Mouse (Mus musculus) CH12.LX (cell line): ENCODE measurements around the gene Il34. TPM values are rescaled to one million over a fixed set of nuclear protein-coding genes. Genes with fewer than 3 reads are reported as not detected.

Experiments used
- DNase-seq: peaks from one replicate; pipeline ENCODE4 v3.0.0-alpha.2; 2013; ENCODE audit errors: extremely low read depth
- H3K27ac ChIP-seq: 2 replicates; pipeline ENCODE4 v1.5.1; 2012; ENCODE audit warnings: low read depth, mild to moderate bottlenecking, control low read depth, moderate library complexity; ENCODE audit not compliant: insufficient read depth
- H3K27me3 ChIP-seq: replicated peaks from 2 replicates; pipeline ENCODE3; 2012; ENCODE audit warnings: inconsistent platforms
- H3K36me3 ChIP-seq, 2 experiments: replicated peaks in 1 of 2; 2 replicates each; pipeline versions ENCODE3 to v1.6.1; 2012; ENCODE audit warnings: inconsistent platforms in 1 of 2, low read length in 1 of 2, mild to moderate bottlenecking in 1 of 2, mixed read lengths in 1 of 2, moderate library complexity in 1 of 2; ENCODE audit not compliant: control insufficient read depth in 1 of 2, insufficient read depth in 1 of 2
- H3K4me1 ChIP-seq, 2 experiments: 2 replicates each; pipeline ENCODE4 v1.6.1; 2012; ENCODE audit warnings: inconsistent platforms in 1 of 2, moderate library complexity in 1 of 2; ENCODE audit not compliant: insufficient read depth in 2 of 2, control insufficient read depth in 1 of 2
- H3K4me2 ChIP-seq: 2 replicates; pipeline ENCODE4 v1.6.1; 2012; ENCODE audit warnings: low read depth, mild to moderate bottlenecking, control low read depth; ENCODE audit not compliant: poor library complexity, insufficient read depth, severe bottlenecking
- H3K4me3 ChIP-seq, 3 experiments: fragments of 150-350 bp in 1 of 3; sonication (generic) in 1 of 3; replicated peaks in 1 of 3; 2 replicates each; pipeline versions ENCODE3 to v1.5.1; 2011 to 2012; ENCODE audit warnings: low read depth in 2 of 3, low read length in 2 of 3, mild to moderate bottlenecking in 2 of 3, moderate library complexity in 2 of 3, control low read depth in 1 of 3, improper control_type of control experiment in 1 of 3, inconsistent platforms in 1 of 3, mixed read lengths in 1 of 3; ENCODE audit not compliant: poor library complexity in 1 of 3
- H3K79me2 ChIP-seq: replicated peaks from 2 replicates; pipeline ENCODE4 v1.6.1; 2012; ENCODE audit warnings: mild to moderate bottlenecking, moderate library complexity; ENCODE audit not compliant: control insufficient read depth, poor library complexity, insufficient read depth, severe bottlenecking; ENCODE audit errors: extremely low read depth
- H3K9ac ChIP-seq: 2 replicates; pipeline ENCODE4 v1.6.1; 2012; ENCODE audit warnings: low read depth, mild to moderate bottlenecking, control low read depth, moderate library complexity; ENCODE audit not compliant: insufficient read depth
- H3K9me3 ChIP-seq: replicated peaks from 2 replicates; pipeline ENCODE3; 2012; ENCODE audit warnings: low read length, inconsistent platforms, mixed read lengths
- BHLHE40 ChIP-seq: IDR thresholded peaks from 2 replicates; pipeline ENCODE4 v1.6.1; 2011; ENCODE audit warnings: mild to moderate bottlenecking, low read depth, low read length, improper control_type of control experiment
- CHD2 ChIP-seq: IDR thresholded peaks from 2 replicates; pipeline ENCODE4 v1.6.1; 2011; ENCODE audit warnings: low read length, improper control_type of control experiment
- E2F4 ChIP-seq: IDR thresholded peaks from 2 replicates; pipeline ENCODE4 v1.6.1; 2011; ENCODE audit warnings: low read depth, low read length, improper control_type of control experiment; ENCODE audit not compliant: insufficient replicate concordance
- EP300 ChIP-seq: IDR thresholded peaks from 2 replicates; pipeline ENCODE4 v1.6.1; 2011; ENCODE audit warnings: low read length, improper control_type of control experiment
- ETS1 ChIP-seq: conservative IDR thresholded peaks from 2 replicates; pipeline ENCODE4 v1.6.1; 2012; ENCODE audit warnings: low read depth, mild to moderate bottlenecking, inconsistent platforms, low read length, improper control_type of control experiment, moderate library complexity
- GABPA ChIP-seq: IDR thresholded peaks from 2 replicates; pipeline ENCODE4 v1.6.1; 2012; ENCODE audit warnings: low read depth, low read length, improper control_type of control experiment, inconsistent platforms; ENCODE audit not compliant: insufficient replicate concordance
- JUND ChIP-seq: conservative IDR thresholded peaks from 2 replicates; pipeline ENCODE4 v1.6.1; 2011; ENCODE audit warnings: low read depth, low read length, improper control_type of control experiment
- KAT2A ChIP-seq: IDR thresholded peaks from 2 replicates; pipeline ENCODE4 v1.6.1; 2012; ENCODE audit warnings: low read length, improper control_type of control experiment, inconsistent platforms; ENCODE audit not compliant: insufficient replicate concordance
- MAZ ChIP-seq: IDR thresholded peaks from 2 replicates; pipeline ENCODE4 v1.6.1; 2012; ENCODE audit warnings: low read depth, mild to moderate bottlenecking, inconsistent platforms, low read length, improper control_type of control experiment, moderate library complexity
- NELFE ChIP-seq: IDR thresholded peaks from 2 replicates; pipeline ENCODE4 v1.6.1; 2011; ENCODE audit warnings: low read depth, low read length, improper control_type of control experiment
- POLR2AphosphoS2 ChIP-seq: IDR thresholded peaks from 2 replicates; pipeline ENCODE4 v1.6.1; 2011; ENCODE audit warnings: low read depth, low read length, improper control_type of control experiment
- SIN3A ChIP-seq: IDR thresholded peaks from 2 replicates; pipeline ENCODE4 v1.6.1; 2012; ENCODE audit warnings: low read length, improper control_type of control experiment, inconsistent platforms
- TBP ChIP-seq: conservative IDR thresholded peaks from 2 replicates; pipeline ENCODE4 v1.6.1; 2011; ENCODE audit warnings: low read depth, low read length, improper control_type of control experiment
- TCF12 ChIP-seq: IDR thresholded peaks from 2 replicates; pipeline ENCODE4 v1.6.1; 2014; ENCODE audit warnings: low read depth, mild to moderate bottlenecking, inconsistent platforms, low read length, improper control_type of control experiment
- UBTF ChIP-seq: IDR thresholded peaks from 2 replicates; pipeline ENCODE4 v1.6.1; 2012; ENCODE audit warnings: low read depth, mild to moderate bottlenecking, inconsistent platforms, low read length, improper control_type of control experiment, moderate library complexity
- USF1 ChIP-seq: IDR thresholded peaks from 2 replicates; pipeline ENCODE4 v1.6.1; 2014; ENCODE audit warnings: low read depth, mild to moderate bottlenecking, inconsistent platforms, low read length, improper control_type of control experiment
- USF2 ChIP-seq: conservative IDR thresholded peaks from 2 replicates; pipeline ENCODE4 v1.6.1; 2011; ENCODE audit warnings: low read depth, low read length, improper control_type of control experiment
- ZC3H11A ChIP-seq: IDR thresholded peaks from 2 replicates; pipeline ENCODE4 v1.6.1; 2012; ENCODE audit warnings: low read depth, mild to moderate bottlenecking, inconsistent platforms, low read length, improper control_type of control experiment
- ZKSCAN1 ChIP-seq: IDR thresholded peaks from 2 replicates; pipeline ENCODE4 v1.6.1; 2012; ENCODE audit warnings: low read depth, inconsistent platforms, low read length, improper control_type of control experiment, borderline replicate concordance
- ZMIZ1 ChIP-seq: IDR thresholded peaks from 2 replicates; pipeline ENCODE4 v1.6.1; 2012; ENCODE audit warnings: low read depth, mild to moderate bottlenecking, inconsistent platforms, low read length, improper control_type of control experiment
- dilution Hi-C: fragments of 300-500 bp; cut with MboI; formaldehyde crosslinking; loops from 2 replicates; pipeline ENCODE4 v1.14.3; 2020; ENCODE audit warnings: low sequenced_read_pairs; ENCODE audit not compliant: extremely low pct_unique_long_range_greater_than_20kb, extremely low pct_ligation_motif_present
- in situ Hi-C: fragments of 300-500 bp; cut with MboI; formaldehyde crosslinking; loops from 3 replicates; pipeline ENCODE4 v1.14.3; 2019; ENCODE audit warnings: low sequenced_read_pairs, low pct_ligation_motif_present, low pct_unique_long_range_greater_than_20kb, mixed read lengths
- polyA plus RNA-seq: library from polyadenylated mRNA; unstranded; fragments of >175 nt; gene quantifications from 2 replicates; pipeline ENCODE4 v1.2.1, GENCODE M21; 2012; ENCODE audit warnings: low read depth; ENCODE audit not compliant: insufficient read length
- total RNA-seq, 2 experiments: library from RNA; depleted of rRNA; stranded (reverse); fragments of 300-350 nt in 1 of 2; fragments of >200 nt in 1 of 2; gene quantifications; 2 replicates each; pipeline ENCODE4 v1.2.3; 2012 to 2014

Il34 gene
- total RNA-seq (2012; rRNA removed) (0.21 TPM in 1 of 2 replicates, not detected in the other), total RNA-seq (2014; rRNA removed) (not detected in 2 replicates), polyA plus RNA-seq (not detected in 2 replicates)

- peaks cover 3 to 47% of the 10 kb centered on the region in 2 experiments for H3K4me1 ChIP-seq
- H3K9me3 ChIP-seq: no peaks in the 10 kb centered on the region
- in situ Hi-C loops: no loop called here
- dilution Hi-C loops: no loop called here
- no peak within 1 kb of the TSS for H3K9ac ChIP-seq
- no peaks in the 10 kb centered on the region for H3K27me3 ChIP-seq
- no peak for DNase-seq
- no peaks in the 10 kb centered on the region for H3K79me2 ChIP-seq
- no peak for TF ChIP-seq SIN3A
- 0 out of 2 replicates have a peak, but pooled peaks have one; percentile 2 for TF ChIP-seq TCF12
- TF ChIP-seq, all 38 proteins: peak for 1
- H3K36me3 ChIP-seq: peaks cover 17 to 21% of the 10 kb centered on the region in 2 experiments
- no peak within 1 kb of the TSS for H3K4me3 ChIP-seq
- no peak within 1 kb of the TSS for H3K27ac ChIP-seq
- peak within 1 kb of the TSS; percentile 54; the same call in 1 of the 2 replicates for H3K4me2 ChIP-seq
Observed at GRCm38 (mm10) chr8:110805669-110806068, at the start of gene Il34. TSS of gene Il34 (minus strand) at chr8:110805924.

GRCm38 (mm10) chr8:110851186-110851585 lies 45.5 kb upstream of the Il34 start:
- no peak for DNase-seq
- H3K36me3 ChIP-seq: peaks cover 56 to 70% of the 10 kb centered on the region in 2 experiments
- peaks cover 30% of the 10 kb centered on the region for H3K79me2 ChIP-seq
- dilution Hi-C loops (no loop called here), in situ Hi-C loops (no loop called here)
- peaks cover 0 to 20% of the 10 kb centered on the region in 2 experiments; a peak in 2 of 4 replicates for H3K4me1 ChIP-seq
- H3K4me3 ChIP-seq: no peak overlapping the region
- H3K27me3 ChIP-seq: no peaks in the 10 kb centered on the region
- TF ChIP-seq E2F4 (no peak), KAT2A (no peak)
- no peak overlapping the region for H3K27ac ChIP-seq
- no peaks in the 10 kb centered on the region for H3K9me3 ChIP-seq
- H3K4me2 ChIP-seq: no peak overlapping the region
- no peak overlapping the region for H3K9ac ChIP-seq

GRCm38 (mm10) chr8:110847645-110848495 lies 42.1 kb upstream of the Il34 start:
- H3K4me1 ChIP-seq: peaks cover 3 to 38% of the 10 kb centered on the region in 2 experiments
- H3K9ac ChIP-seq: peak overlapping the region; percentile 70
- in situ Hi-C loops (loop anchor here (10.0 to 25.0 kb wide), 3 partner anchors 93 to 439 kb away; no protein-coding TSS in a partner anchor), dilution Hi-C loops (no loop called here)
- no peaks in the 10 kb centered on the region for H3K27me3 ChIP-seq
- peaks cover 44 to 57% of the 10 kb centered on the region in 2 experiments for H3K36me3 ChIP-seq
- H3K4me3 ChIP-seq: peak overlapping the region; percentile 79 to 99 (median 94)
- no peak overlapping the region for H3K27ac ChIP-seq
- H3K9me3 ChIP-seq: no peaks in the 10 kb centered on the region
- TF ChIP-seq JUND (no peak), USF1 (no peak), ZMIZ1 (no peak), GABPA (no peak), ZC3H11A (no peak), NELFE (no peak), EP300 (no peak), ETS1 (no peak), CHD2 (no peak), TCF12 (no peak), TBP (no peak), UBTF (no peak), SIN3A (no peak), USF2 (no peak), POLR2AphosphoS2 (no peak), ZKSCAN1 (no peak), BHLHE40 (no peak), MAZ (no peak)
- H3K4me2 ChIP-seq: peak overlapping the region; percentile 96
- H3K79me2 ChIP-seq: peaks cover 62% of the 10 kb centered on the region
- DNase-seq: no peak
